Mouse (Mus musculus) kidney, adult 10 weeks (tissue): ENCODE results near the gene Slc34a1. TPM values are rescaled to one million over a fixed set of nuclear protein-coding genes. Genes with fewer than 3 reads are reported as not detected.

Source experiments
- polyA plus RNA-seq: library from polyadenylated mRNA; stranded (reverse); fragments of 350-450 nt; fragmentation: Illumina TruSeq; extraction: RNeasy Lipid Tissue Mini Kit (QIAGEN cat#74804); gene quantifications from one replicate; pipeline ENCODE4 v1.2.3, GENCODE M21; 2014; ENCODE audit warnings: low read depth, low replicate concordance

Gene Slc34a1
- polyA plus RNA-seq: 557 TPM

DNA sequence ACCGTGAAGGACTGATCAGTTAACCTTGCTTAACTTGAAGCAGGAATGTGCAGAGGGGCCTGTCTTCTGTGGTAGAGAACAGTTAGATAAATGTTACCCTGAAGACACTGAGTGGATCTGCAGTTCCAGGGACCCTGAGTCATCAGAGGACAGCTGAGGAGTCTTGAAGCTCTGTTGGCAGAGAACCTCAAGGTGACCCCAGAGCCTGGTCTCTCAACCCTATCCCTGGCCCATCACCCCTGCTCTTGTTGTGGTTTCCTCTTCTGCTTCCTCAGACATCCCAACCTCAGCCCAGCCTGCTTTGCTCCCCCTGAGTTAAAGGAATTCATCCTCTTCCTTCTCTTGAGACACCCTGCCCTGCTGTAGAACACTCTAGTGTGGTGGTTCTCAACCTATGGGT, at the start of gene Slc34a1:
Slc34a1 (plus strand) TSS at position 100 of the 400 bp plus-strand sequence.

DNA sequence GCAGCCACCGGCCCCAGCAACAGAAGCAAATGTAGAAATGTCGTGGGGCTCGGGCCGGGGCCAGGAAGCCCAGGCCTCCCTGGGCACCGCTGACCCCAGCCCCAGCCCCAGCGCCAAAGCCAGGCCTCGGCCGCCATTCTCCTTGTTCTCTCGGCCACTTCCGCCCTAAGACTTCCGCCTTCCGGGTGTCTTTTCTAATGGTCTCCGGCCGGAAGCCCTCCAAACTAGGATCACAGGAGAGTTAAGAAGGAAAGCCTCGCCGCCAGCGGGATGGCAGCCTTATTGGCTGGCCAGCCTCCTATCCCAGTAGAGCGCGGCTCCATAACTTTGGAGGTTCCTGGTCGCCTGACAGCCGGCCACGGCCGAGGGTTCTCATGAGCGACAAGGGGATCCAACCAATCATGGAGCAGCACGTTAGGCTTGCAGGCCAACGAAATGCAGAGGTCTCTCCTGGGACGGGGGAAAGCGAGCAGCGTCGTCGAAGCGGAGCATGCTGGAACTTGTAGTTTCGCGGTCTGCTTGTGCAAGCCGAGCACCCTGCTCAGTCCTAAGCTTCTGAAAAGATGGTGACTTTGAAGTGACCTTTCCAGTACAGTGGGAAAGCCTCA, 35.4 kb upstream of the Slc34a1 start, which contains the start of gene Lman2:
Lman2 (minus strand) TSS at position 331 of the 608 bp plus-strand sequence.

DNA sequence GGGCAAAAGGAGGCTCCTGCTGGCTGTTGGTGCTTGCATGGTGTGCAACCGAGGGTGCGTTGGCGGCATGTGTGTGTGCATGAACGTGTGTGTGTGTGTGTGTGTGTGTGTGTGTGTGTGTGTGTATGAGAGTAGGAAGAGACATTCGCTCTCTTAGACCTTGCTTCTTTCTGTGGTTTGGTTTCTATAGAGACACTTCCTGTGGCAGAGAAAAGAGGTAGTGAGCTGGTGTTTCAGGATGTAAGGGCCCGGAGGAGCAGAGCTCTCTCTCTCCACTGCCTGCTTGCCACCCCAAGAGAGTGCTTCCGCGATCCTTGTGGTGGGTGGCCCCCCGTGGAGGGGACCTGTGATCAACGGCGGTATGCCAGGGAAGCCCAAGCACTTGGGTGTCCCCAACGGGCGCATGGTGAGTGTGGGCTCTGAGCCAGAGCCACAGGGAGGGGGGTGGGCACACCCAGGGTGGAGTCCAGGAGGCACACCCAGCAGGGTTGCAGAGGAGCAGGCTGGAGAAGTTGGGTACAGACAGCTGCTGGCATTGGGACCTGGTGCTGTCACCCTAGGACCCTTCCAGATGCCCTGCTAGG, 28.4 kb upstream of the Slc34a1 start, which contains the start of gene Rgs14:
Rgs14 (plus strand) TSS at position 202 of the 584 bp plus-strand sequence.

DNA sequence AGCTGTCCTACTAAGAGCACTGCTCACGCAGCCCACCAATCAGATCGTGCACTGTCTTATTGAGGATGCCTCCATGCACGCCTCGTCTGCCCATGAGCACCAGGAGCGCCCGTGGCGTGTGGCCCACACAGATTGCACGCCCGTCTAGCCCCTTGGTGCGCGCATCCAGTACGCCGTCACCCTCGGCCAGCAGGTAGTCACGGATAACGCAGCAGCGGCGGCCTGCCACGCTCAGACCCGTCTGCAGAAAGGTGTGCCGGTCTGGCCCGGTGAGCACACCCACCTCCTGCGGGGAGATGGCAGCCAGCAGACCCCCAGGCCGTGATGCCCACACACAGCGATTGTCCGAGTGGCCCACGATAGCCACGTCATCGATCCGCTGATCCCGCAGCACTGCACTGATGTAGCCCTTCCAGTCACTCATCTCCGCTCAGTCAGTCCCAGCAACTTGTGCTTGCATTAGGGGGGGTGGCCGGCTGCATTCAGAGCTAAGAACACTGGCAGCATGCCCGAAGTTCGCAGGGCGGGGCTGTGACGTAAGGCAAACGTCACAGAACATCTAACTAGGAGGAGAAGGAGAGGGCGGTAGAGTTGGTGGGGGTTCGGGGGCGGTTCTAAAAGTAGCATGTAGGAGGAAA, 16.9 kb downstream of the Slc34a1 start, which contains the start of gene Pfn3:
Pfn3 (minus strand) TSS at position 490 of the 638 bp plus-strand sequence.

DNA sequence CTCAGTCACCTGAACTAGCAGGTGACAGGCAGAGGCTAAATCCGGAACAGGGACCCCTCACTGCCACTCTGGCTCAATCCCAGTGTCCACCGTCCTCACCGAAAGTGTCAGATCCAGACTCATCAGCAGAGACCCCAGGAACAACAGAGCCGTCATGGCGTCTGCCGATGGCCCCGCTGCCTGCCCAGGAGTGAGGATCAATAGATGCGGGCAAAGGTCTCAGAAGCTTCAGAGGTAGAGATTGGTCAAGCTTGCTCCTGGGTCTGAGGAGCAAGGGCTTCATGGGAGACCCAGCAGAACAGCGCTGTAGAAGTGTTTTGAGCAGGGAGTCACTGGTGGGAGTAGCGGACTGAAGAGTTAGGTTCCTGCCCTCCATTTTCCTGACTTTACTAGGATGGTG, 28.6 kb downstream of the Slc34a1 start, which contains the start of gene F12:
F12 (minus strand) TSS at position 181 of the 400 bp plus-strand sequence.

DNA sequence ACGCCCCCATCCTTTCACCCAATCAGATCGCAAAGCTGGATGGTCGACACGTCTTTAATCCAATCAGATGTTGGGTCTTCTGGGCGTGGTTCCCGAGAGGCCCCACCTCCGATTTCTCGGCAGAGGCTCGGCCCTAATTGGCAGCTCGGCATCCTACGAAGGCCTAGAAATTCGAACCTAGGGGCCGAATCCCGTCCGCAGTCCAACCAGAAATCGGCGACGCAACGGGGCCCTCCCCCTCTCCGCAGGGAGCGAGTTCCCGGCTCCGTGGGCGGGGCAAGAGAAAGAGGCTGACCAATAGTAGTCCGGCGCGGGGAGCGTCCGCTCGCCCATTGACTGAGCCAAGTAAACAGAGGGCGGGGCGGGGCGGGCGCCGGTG, 46.9 kb downstream of the Slc34a1 start, which contains the start of gene Grk6:
Grk6 (plus strand) TSS at position 136 of the 379 bp plus-strand sequence.

DNA sequence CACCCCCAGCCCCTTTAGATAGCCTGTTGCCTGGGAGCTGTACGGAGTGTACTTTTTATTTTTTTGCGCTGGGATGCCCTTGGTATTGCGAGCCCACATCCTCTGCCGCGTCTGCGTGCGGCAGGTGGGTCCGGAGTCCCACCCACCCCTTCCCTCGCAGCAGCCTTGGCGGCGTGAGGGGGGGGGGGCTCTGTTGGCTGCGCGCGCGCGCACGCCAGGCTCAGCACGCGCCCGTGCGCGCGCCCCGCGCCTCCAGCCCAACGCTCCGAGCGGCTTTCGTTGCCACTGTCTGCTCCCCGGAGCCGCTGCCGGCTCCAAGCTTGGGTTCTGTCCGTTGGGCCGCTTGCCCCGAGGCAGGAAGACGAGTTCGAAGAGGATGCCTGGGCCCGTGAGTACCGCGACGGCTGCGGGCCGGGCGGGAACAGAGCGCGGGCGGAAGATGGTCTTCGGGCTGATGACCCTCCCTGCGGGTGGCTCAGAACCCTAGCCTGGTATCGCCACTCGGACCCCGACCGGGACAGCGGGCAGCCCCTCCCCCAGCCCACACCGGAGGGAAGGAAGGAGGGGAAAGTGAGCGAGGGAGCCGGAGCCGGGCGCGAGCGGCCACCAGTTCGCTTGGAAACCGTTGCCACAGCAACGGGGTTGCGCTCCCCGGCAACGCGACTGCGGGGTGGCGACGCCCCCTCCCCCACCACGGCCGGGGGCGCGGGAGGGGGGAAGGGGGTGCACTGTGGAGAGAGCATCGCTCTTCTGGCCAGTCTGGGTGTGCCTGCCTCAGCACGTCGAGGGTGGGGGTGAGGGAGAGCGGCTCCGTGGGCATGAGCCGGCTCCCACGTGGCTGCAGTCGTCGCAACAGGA, 66.3 kb downstream of the Slc34a1 start, which contains the start of gene Prr7:
Prr7 (plus strand) TSS at position 241 of the 858 bp plus-strand sequence.

Other genes starting within 250 kb of the Slc34a1 start
- gene Fgfr4, start 245.5 kb upstream of the Slc34a1 start, polyA plus RNA-seq: 0.65 TPM
- gene Nsd1, start 188.4 kb upstream of the Slc34a1 start, polyA plus RNA-seq: 58.6 TPM
- gene Prelid1, start 77.7 kb upstream of the Slc34a1 start, polyA plus RNA-seq: 11.6 TPM
- gene Rab24, start 76.2 kb upstream of the Slc34a1 start, polyA plus RNA-seq: 10.4 TPM
- not detected for gene Mxd3, start 68.4 kb upstream of the Slc34a1 start, polyA plus RNA-seq
- gene Lman2, start 35.4 kb upstream of the Slc34a1 start, polyA plus RNA-seq: 37.2 TPM
- gene Rgs14, start 28.5 kb upstream of the Slc34a1 start, polyA plus RNA-seq: not detected
- not detected for gene Pfn3, start 17.0 kb downstream of the Slc34a1 start, polyA plus RNA-seq
- not detected for gene F12, start 28.6 kb downstream of the Slc34a1 start, polyA plus RNA-seq
- 3.1 TPM for gene Grk6, start 46.9 kb downstream of the Slc34a1 start, polyA plus RNA-seq
- not detected for gene Prr7, start 66.1 kb downstream of the Slc34a1 start, polyA plus RNA-seq
- 1.0 TPM for gene Dbn1, start 89.9 kb downstream of the Slc34a1 start, polyA plus RNA-seq
- 0.40 TPM for gene Pdlim7, start 115.5 kb downstream of the Slc34a1 start, polyA plus RNA-seq
- not detected for gene Dok3, start 131.1 kb downstream of the Slc34a1 start, polyA plus RNA-seq
- 1.7 TPM for gene Ddx41, start 138.5 kb downstream of the Slc34a1 start, polyA plus RNA-seq
- gene Fam193b, start 172.9 kb downstream of the Slc34a1 start, polyA plus RNA-seq: 3.2 TPM
- 45.7 TPM for gene Tmed9, start 175.5 kb downstream of the Slc34a1 start, polyA plus RNA-seq
- gene B4galt7, start 201.7 kb downstream of the Slc34a1 start, polyA plus RNA-seq: 1.7 TPM
- 48.5 TPM for gene Caml, start 224.8 kb downstream of the Slc34a1 start, polyA plus RNA-seq
- 56.2 TPM for gene Ddx46, start 236.8 kb downstream of the Slc34a1 start, polyA plus RNA-seq